Mouse (Mus musculus): ENCODE results near the gene Glce.

- TF ChIP-seq POLR2A (IDR thresholded peaks at IDR 0.05; ENCODE audit: low read depth, low read length) = no peak
- TF ChIP-seq CTCF (conservative IDR thresholded peaks at IDR 0.05; ENCODE audit: insufficient read depth, insufficient read length, low read depth, low read length) = no peak
These were observed 49.8 kb upstream of the Glce start for GRCm38 (mm10) chr9:62172239-62172638.
